8 mouse cellular contexts compared by ENCODE assay signal in genomic region chr3:89243609-89244008, GRCm38 (mm10). TPM values are rescaled to one million over a fixed set of nuclear protein-coding genes. Genes with fewer than 3 reads are reported as not detected.
DNase-seq lines count a peak whose midpoint lies in the region; ATAC-seq and TF ChIP-seq lines count a peak whose summit lies in the region.

No protein-coding gene starts in this region.

- H3K27ac ChIP-seq in embryonic fibroblast, embryonic 13.5 days (ENCODE audit: insufficient read depth, low read length), result no peak overlapping the region
- H3K27ac ChIP-seq in intestine, embryonic 16.5 days (ENCODE audit: low read length), result no peak overlapping the region
- H3K27ac ChIP-seq in liver, postnatal 0 days (ENCODE audit: low read depth), result no peak overlapping the region
- peak overlapping the region; percentile 62; the same call in 1 of the 2 replicates for H3K27ac ChIP-seq in neural tube, embryonic 11.5 days (ENCODE audit: low read depth, low read length)

- H3K4me2 ChIP-seq in intestine, embryonic 16.5 days (ENCODE audit: low read depth, low read length), result no peak overlapping the region; the same call in 1 of the 2 replicates
- peak overlapping the region; percentile 28; the same call in 1 of the 2 replicates for H3K4me2 ChIP-seq in liver, postnatal 0 days (ENCODE audit: low read depth, low read length)
- H3K4me2 ChIP-seq in neural tube, embryonic 11.5 days (ENCODE audit: low read depth), result peak overlapping the region; percentile 86

- peaks cover 49% of the 10 kb centered on the region for H3K27me3 ChIP-seq in E14TG2a.4 (ENCODE audit: insufficient read depth, low read length)
- H3K27me3 ChIP-seq in intestine, embryonic 16.5 days (replicated peaks; ENCODE audit: control insufficient read depth, insufficient read depth, low read length), result no peaks in the 10 kb centered on the region
- peaks cover 14% of the 10 kb centered on the region for H3K27me3 ChIP-seq in liver, postnatal 0 days (ENCODE audit: insufficient read depth, low read length)
- no peaks in the 10 kb centered on the region for H3K27me3 ChIP-seq in neural tube, embryonic 11.5 days (ENCODE audit: control insufficient read depth, insufficient read depth, low read length)

- H3K9ac ChIP-seq in intestine, embryonic 16.5 days (ENCODE audit: low read depth, low read length), result peak overlapping the region; percentile 37
- no peak overlapping the region for H3K9ac ChIP-seq in liver, postnatal 0 days (replicated peaks)
- no peak overlapping the region for H3K9ac ChIP-seq in neural tube, embryonic 11.5 days (ENCODE audit: low read length)

- 0 out of 2 replicates have a peak, but pooled peaks have one; percentile 19 for ATAC-seq in intestine, embryonic 16.5 days
- ATAC-seq in liver, postnatal 0 days, result 0 out of 2 replicates have a peak, but pooled peaks have one; percentile 34
- no peak for ATAC-seq in neural tube, embryonic 11.5 days (ENCODE audit: insufficient read depth, low FRiP score, low TSS enrichment)

- TF ChIP-seq CTCF in E14TG2a.4 (conservative IDR thresholded peaks at IDR 0.05; ENCODE audit: low read length), result no peak; the same call in none of the 2 replicates
- TF ChIP-seq CTCF in embryonic fibroblast, embryonic 13.5 days (IDR thresholded peaks at IDR 0.05; ENCODE audit: borderline replicate concordance, insufficient read depth, low read length), result peak; percentile 67; the same call in 1 of the 2 replicates
- peak; percentile 61 for TF ChIP-seq CTCF in liver, postnatal 0 days (IDR thresholded peaks at IDR 0.05; ENCODE audit: low read depth)

- H3K4me1 ChIP-seq in E14TG2a.4 (replicated peaks; ENCODE audit: low read depth, low read length), result peaks cover 56% of the 10 kb centered on the region
- H3K4me1 ChIP-seq in embryonic fibroblast, embryonic 13.5 days (ENCODE audit: control insufficient read depth, insufficient read depth, low read length), result peaks cover 4% of the 10 kb centered on the region; the same call in 1 of the 2 replicates
- H3K4me1 ChIP-seq in intestine, embryonic 16.5 days (ENCODE audit: control insufficient read depth, insufficient read depth, low read length), result peaks cover 32% of the 10 kb centered on the region
- H3K4me1 ChIP-seq in liver, postnatal 0 days (ENCODE audit: insufficient read depth), result peaks cover 36% of the 10 kb centered on the region
- H3K4me1 ChIP-seq in neural tube, embryonic 11.5 days (ENCODE audit: control insufficient read depth, insufficient read depth, low read length), result peaks cover 23% of the 10 kb centered on the region

- no peak for TF ChIP-seq POLR2A in embryonic fibroblast, embryonic 13.5 days (IDR thresholded peaks at IDR 0.05; ENCODE audit: low read depth, low read length)

- 23% methylated on average over 14 of the region's 14 CpGs for WGBS in intestine, embryonic 16.5 days
- 17% methylated on average over 14 of the region's 14 CpGs for WGBS in liver, postnatal 0 days (ENCODE audit: insufficient replicate concordance)
- 11% methylated on average over 14 of the region's 14 CpGs for WGBS in neural tube, embryonic 11.5 days

- H3K9me3 ChIP-seq in E14TG2a.4 (ENCODE audit: low read length), result no peaks in the 10 kb centered on the region
- no peaks in the 10 kb centered on the region for H3K9me3 ChIP-seq in intestine, embryonic 16.5 days (ENCODE audit: control insufficient read depth, low read length)
- H3K9me3 ChIP-seq in liver, postnatal 0 days (ENCODE audit: low read length), result no peaks in the 10 kb centered on the region
- H3K9me3 ChIP-seq in neural tube, embryonic 11.5 days (ENCODE audit: control insufficient read depth, low read length), result no peaks in the 10 kb centered on the region

- H3K4me3 ChIP-seq in E14TG2a.4 (replicated peaks; ENCODE audit: low read length), result peak overlapping the region; percentile 65
- peak overlapping the region; percentile 12; the same call in 1 of the 2 replicates for H3K4me3 ChIP-seq in embryonic fibroblast, embryonic 13.5 days (ENCODE audit: insufficient read depth, low read length)
- 0 out of 2 replicates have a peak overlapping the region, but pooled peaks have one; percentile 5 for H3K4me3 ChIP-seq in intestine, embryonic 16.5 days (ENCODE audit: low read length)
- no peak overlapping the region for H3K4me3 ChIP-seq in liver, postnatal 0 days (ENCODE audit: low read depth, low read length)
- H3K4me3 ChIP-seq in neural tube, embryonic 11.5 days (ENCODE audit: low read depth, low read length), result peak overlapping the region; percentile 70; the same call in 1 of the 2 replicates

- peak; percentile 72 for DNase-seq in 416B (ENCODE audit: low read depth)
- peak; percentile 69 for DNase-seq in liver, postnatal 0 days
- DNase-seq in neural tube, embryonic 11.5 days (ENCODE audit: low spot score), result peak; percentile 61
- no peak for DNase-seq in gastrocnemius, postnatal 10 days
- no peak for DNase-seq in left cerebral cortex, adult 9 months (ENCODE audit: low spot score in 2 of 2)

- no peak for TF ChIP-seq EP300 in liver, postnatal 0 days (IDR thresholded peaks at IDR 0.05; ENCODE audit: low read depth)

- H3K36me3 ChIP-seq in E14TG2a.4 (ENCODE audit: insufficient read depth, low read length), result peaks cover 13% of the 10 kb centered on the region
- no peaks in the 10 kb centered on the region for H3K36me3 ChIP-seq in intestine, embryonic 16.5 days (ENCODE audit: control insufficient read depth, insufficient read depth, low read length)
- no peaks in the 10 kb centered on the region for H3K36me3 ChIP-seq in liver, postnatal 0 days (replicated peaks; ENCODE audit: insufficient read depth, low read length)
- peaks cover 3% of the 10 kb centered on the region; the same call in 1 of the 2 replicates for H3K36me3 ChIP-seq in neural tube, embryonic 11.5 days (ENCODE audit: control insufficient read depth, insufficient read depth, low read length)

RNA-seq across cellular contexts. Expression of gene Krtcap2, which starts 2.2 kb away (rescaled TPM):
- 265 and 289 TPM in 2 replicates for polyA plus RNA-seq in embryonic fibroblast, embryonic 13.5 days (2011; ENCODE audit: insufficient read length, low read depth, missing spikeins)
- polyA plus RNA-seq in intestine, embryonic 16.5 days (2015; fragmentation: Nextera tagmentation; extraction: Ambion mirVana), result 316 and 334 TPM in 2 replicates
- polyA plus RNA-seq in liver, postnatal 0 days (2015; fragmentation: Nextera tagmentation; extraction: Ambion mirVana), result 141 TPM in 2 replicates
- 237 and 255 TPM in 2 replicates for polyA plus RNA-seq in neural tube, embryonic 11.5 days (2014; fragmentation: Nextera tagmentation; extraction: Ambion mirVana)
- 10 to 100 TPM; 78.1 to 93.1 TPM for total RNA-seq in gastrocnemius, postnatal 10 days (2021)

RNA-seq across cellular contexts. Expression of gene Trim46, which starts 2.5 kb away (rescaled TPM):
- 14.2 and 24.2 TPM in 2 replicates for polyA plus RNA-seq in embryonic fibroblast, embryonic 13.5 days (2011; ENCODE audit: insufficient read length, low read depth, missing spikeins)
- 3.9 TPM in 2 replicates for polyA plus RNA-seq in intestine, embryonic 16.5 days (2015; fragmentation: Nextera tagmentation; extraction: Ambion mirVana)
- 0.06 and 0.21 TPM in 2 replicates for polyA plus RNA-seq in liver, postnatal 0 days (2015; fragmentation: Nextera tagmentation; extraction: Ambion mirVana)
- 11.6 and 12.8 TPM in 2 replicates for polyA plus RNA-seq in neural tube, embryonic 11.5 days (2014; fragmentation: Nextera tagmentation; extraction: Ambion mirVana)
- total RNA-seq in gastrocnemius, postnatal 10 days (2021), result under 1 TPM; 0.70 to 0.86 TPM

RNA-seq across cellular contexts. Expression of gene Muc1, which starts 14.8 kb away (rescaled TPM):
- 1.1 and 2.5 TPM in 2 replicates for polyA plus RNA-seq in embryonic fibroblast, embryonic 13.5 days (2011; ENCODE audit: insufficient read length, low read depth, missing spikeins)
- 13.2 and 13.4 TPM in 2 replicates for polyA plus RNA-seq in intestine, embryonic 16.5 days (2015; fragmentation: Nextera tagmentation; extraction: Ambion mirVana)
- polyA plus RNA-seq in liver, postnatal 0 days (2015; fragmentation: Nextera tagmentation; extraction: Ambion mirVana), result 0.40 and 0.56 TPM in 2 replicates
- polyA plus RNA-seq in neural tube, embryonic 11.5 days (2014; fragmentation: Nextera tagmentation; extraction: Ambion mirVana), result 1.6 and 1.8 TPM in 2 replicates
- total RNA-seq in gastrocnemius, postnatal 10 days (2021), result under 1 TPM; 0.16 to 0.63 TPM

RNA-seq across cellular contexts. Expression of gene Dpm3, which starts 15.5 kb away (rescaled TPM):
- polyA plus RNA-seq in embryonic fibroblast, embryonic 13.5 days (2011; ENCODE audit: insufficient read length, low read depth, missing spikeins), result 47.2 and 51.3 TPM in 2 replicates
- polyA plus RNA-seq in intestine, embryonic 16.5 days (2015; fragmentation: Nextera tagmentation; extraction: Ambion mirVana), result 119 and 126 TPM in 2 replicates
- 63.2 and 73.2 TPM in 2 replicates for polyA plus RNA-seq in liver, postnatal 0 days (2015; fragmentation: Nextera tagmentation; extraction: Ambion mirVana)
- 86.1 and 88.5 TPM in 2 replicates for polyA plus RNA-seq in neural tube, embryonic 11.5 days (2014; fragmentation: Nextera tagmentation; extraction: Ambion mirVana)
- 10 to 100 TPM; 47.4 to 54.9 TPM for total RNA-seq in gastrocnemius, postnatal 10 days (2021)

RNA-seq across cellular contexts. Expression of gene Mtx1, which starts 16.7 kb away (rescaled TPM):
- 96.9 and 98.6 TPM in 2 replicates for polyA plus RNA-seq in embryonic fibroblast, embryonic 13.5 days (2011; ENCODE audit: insufficient read length, low read depth, missing spikeins)
- polyA plus RNA-seq in intestine, embryonic 16.5 days (2015; fragmentation: Nextera tagmentation; extraction: Ambion mirVana), result 214 and 234 TPM in 2 replicates
- polyA plus RNA-seq in liver, postnatal 0 days (2015; fragmentation: Nextera tagmentation; extraction: Ambion mirVana), result 105 and 111 TPM in 2 replicates
- 181 and 202 TPM in 2 replicates for polyA plus RNA-seq in neural tube, embryonic 11.5 days (2014; fragmentation: Nextera tagmentation; extraction: Ambion mirVana)
- 10 to 100 TPM; 55.2 to 57.3 TPM for total RNA-seq in gastrocnemius, postnatal 10 days (2021)

Comparison
In these comparisons a context has a peak if more than half of its experiments do, and no peak if none do; other contexts are left out.
1. DNase-seq: peak in 416B (single experiment), liver, postnatal 0 days (single experiment) and neural tube, embryonic 11.5 days (single experiment); none in gastrocnemius, postnatal 10 days (single experiment) and left cerebral cortex, adult 9 months (0 of 2).